Comparison of ENCODE assay signal across 12 mouse cellular contexts in the genomic region with DNA sequence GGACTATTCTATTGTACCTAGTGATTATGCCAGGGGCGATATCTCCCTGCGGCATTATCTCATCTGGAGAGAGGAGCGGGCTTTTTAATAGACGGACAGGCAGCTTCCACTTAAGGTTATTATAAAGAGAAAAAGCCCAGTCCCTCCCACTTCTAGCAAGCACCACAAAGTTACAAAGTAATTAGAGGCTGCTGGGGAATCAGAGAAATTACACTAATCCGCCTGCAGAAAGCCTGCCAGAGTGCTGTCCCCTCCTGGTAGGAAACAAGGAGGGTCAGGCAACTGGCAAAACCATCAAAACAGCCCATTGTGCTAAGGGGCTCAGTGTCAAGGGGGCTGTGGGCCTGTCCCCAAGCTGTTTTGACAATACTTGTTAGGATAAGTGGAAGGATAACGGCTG.
"Had no signal": no experiment of that assay in that cellular context is flagged by ENCODE, and none has a peak within 500 bp of the region (broad histone marks: within the 10 kb centered on the region; RNA-seq: fewer than 3 reads in every experiment).

No protein-coding gene starts in this region.

- H3K36me3 ChIP-seq: limb, embryonic 10.5 days; liver, embryonic 15.5 days; neural tube, embryonic 12.5 days; stomach, embryonic 15.5 days had no signal

- H3K4me1 ChIP-seq: liver, embryonic 15.5 days; stomach, embryonic 15.5 days had no signal

- H3K27me3 ChIP-seq: stomach, embryonic 15.5 days had no signal

- H3K4me3 ChIP-seq: limb, embryonic 10.5 days; liver, embryonic 15.5 days; neural tube, embryonic 12.5 days; stomach, embryonic 15.5 days had no signal

- H3K9me3 ChIP-seq: limb, embryonic 10.5 days; liver, embryonic 15.5 days; neural tube, embryonic 12.5 days; stomach, embryonic 15.5 days had no signal

- ATAC-seq: lung, postnatal 0 days had no signal

- DNase-seq: kidney, postnatal 10 days; kidney, postnatal 4 days; lung, adult 2 months; lung, postnatal 36 days; right cerebral cortex, postnatal 14 days; thymus, postnatal 4 days had no signal

- H3K4me2 ChIP-seq: liver, embryonic 11.5 days; liver, embryonic 15.5 days; neural tube, embryonic 12.5 days; stomach, embryonic 15.5 days had no signal

- H3K9ac ChIP-seq: liver, embryonic 15.5 days; neural tube, embryonic 12.5 days; stomach, embryonic 15.5 days had no signal

- H3K27ac ChIP-seq: limb, embryonic 10.5 days; liver, embryonic 15.5 days; neural tube, embryonic 12.5 days; stomach, embryonic 15.5 days had no signal
